Mouse (Mus musculus) heart, postnatal 0 days (tissue): Measurements from ENCODE around the gene Olfr780. TPM values are rescaled to one million over a fixed set of nuclear protein-coding genes. Genes with fewer than 3 reads are reported as not detected.

ENCODE experiments used
- ATAC-seq: fragments of 200-750 bp; cut with Nextera tagmentation; 2 replicates; pipeline ENCODE4 v1.8.0; 2017; ENCODE audit warnings: low read depth, moderate number of reproducible peaks, moderate library complexity; ENCODE audit not compliant: insufficient read depth
- DNase-seq: peaks from one replicate; pipeline ENCODE4 v3.0.0-alpha.2; 2016; ENCODE audit warnings: low spot score
- H3K27ac ChIP-seq: fragments of 300-500 bp; sonication (generic); 2 replicates; pipeline ENCODE4 v1.5.1; 2014; ENCODE audit warnings: low read depth, mild to moderate bottlenecking
- H3K27me3 ChIP-seq: fragments of 300-500 bp; sonication (generic); 2 replicates; pipeline ENCODE4 v1.6.1; 2014; ENCODE audit warnings: low read length, mixed read lengths; ENCODE audit not compliant: control insufficient read depth, insufficient read depth
- H3K36me3 ChIP-seq: fragments of 300-500 bp; sonication (generic); replicated peaks from 2 replicates; pipeline ENCODE4 v1.6.1; 2014; ENCODE audit warnings: low read length, mixed read lengths; ENCODE audit not compliant: control insufficient read depth, insufficient read depth
- H3K4me1 ChIP-seq: fragments of 300-500 bp; sonication (generic); 2 replicates; pipeline ENCODE4 v1.6.1; 2014; ENCODE audit warnings: antibody characterized with exemption; ENCODE audit not compliant: control insufficient read depth, insufficient read depth
- H3K4me2 ChIP-seq: fragments of 300-500 bp; sonication (generic); 2 replicates; pipeline ENCODE4 v1.6.1; 2014; ENCODE audit warnings: low read depth, mild to moderate bottlenecking, low read length, moderate library complexity
- H3K4me3 ChIP-seq: fragments of 300-500 bp; sonication (generic); 2 replicates; pipeline ENCODE4 v1.5.1; 2014; ENCODE audit warnings: low read depth, low read length
- H3K9ac ChIP-seq: fragments of 300-500 bp; sonication (generic); replicated peaks from 2 replicates; pipeline ENCODE4 v1.6.1; 2014; ENCODE audit warnings: low read depth, low read length, mixed read lengths
- H3K9me3 ChIP-seq: fragments of 300-500 bp; sonication (generic); replicated peaks from 2 replicates; pipeline ENCODE4 v1.6.1; 2016; ENCODE audit warnings: low read length; ENCODE audit not compliant: control insufficient read depth
- CTCF ChIP-seq: IDR thresholded peaks from 2 replicates; pipeline ENCODE4 v1.5.1; 2016; ENCODE audit warnings: antibody characterized with exemption, control low read depth, low read depth
- EP300 ChIP-seq: IDR thresholded peaks from 2 replicates; pipeline ENCODE4 v1.6.1; 2016; ENCODE audit warnings: antibody characterized with exemption, low read depth
- WGBS: fragments of 180-500 bp; shearing (Covaris S2); extraction: QIAGEN DNeasy Blood & Tissue Kit; methylation state at CpG from one replicate; pipeline ENCODE4 v1.1.7; 2014; 5-methylcytosine and 5-hydroxymethylcytosine counted together
- polyA plus RNA-seq: library from polyadenylated mRNA; unstranded; fragments of >200 nt; fragmentation: Nextera tagmentation; extraction: Ambion mirVana; gene quantifications from 2 replicates; pipeline ENCODE4 v1.2.1, GENCODE M21; 2015
- total RNA-seq: library from RNA; depleted of rRNA; stranded (reverse); fragments of >200 nt; gene quantifications from 2 replicates; pipeline ENCODE4 v1.2.3, GENCODE M21; 2014; ENCODE audit warnings: low replicate concordance; rRNA removed

Gene Olfr780
- total and polyA plus RNA-seq, 2 experiments from 2014 or later: not detected

GRCm38 (mm10) chr10:129357307-129357706, 39.4 kb downstream of the Olfr780 start:
- TF ChIP-seq EP300 (no peak), CTCF (no peak)
- ATAC-seq (no peak), DNase-seq (no peak)
- Histone ChIP-seq H3K27me3 (no peaks in the 10 kb centered on the region), H3K9ac (no peak overlapping the region), H3K36me3 (no peaks in the 10 kb centered on the region), H3K9me3 (no peaks in the 10 kb centered on the region), H3K4me1 (no peaks in the 10 kb centered on the region), H3K27ac (no peak overlapping the region), H3K4me2 (no peak overlapping the region), H3K4me3 (no peak overlapping the region)
- 65% methylated on average over 5 of the region's 5 CpGs for WGBS

Other genes starting within 250 kb of the Olfr780 start
- not detected in 2 replicates for gene Olfr766-ps1, start 249.1 kb upstream of the Olfr780 start, total RNA-seq
- not detected in 2 replicates for gene Olfr766-ps1, start 249.1 kb upstream of the Olfr780 start, polyA plus RNA-seq
- not detected in 2 replicates for gene Olfr767, start 235.2 kb upstream of the Olfr780 start, total RNA-seq
- not detected in 2 replicates for gene Olfr767, start 235.2 kb upstream of the Olfr780 start, polyA plus RNA-seq
- not detected in 2 replicates for gene Olfr768, start 218.7 kb upstream of the Olfr780 start, total RNA-seq
- not detected in 2 replicates for gene Olfr768, start 218.7 kb upstream of the Olfr780 start, polyA plus RNA-seq
- gene Olfr769, start 200.3 kb upstream of the Olfr780 start, total RNA-seq: not detected in 2 replicates
- gene Olfr769, start 200.3 kb upstream of the Olfr780 start, polyA plus RNA-seq: not detected in 2 replicates
- gene Olfr770, start 179.1 kb upstream of the Olfr780 start, total RNA-seq: not detected in 2 replicates
- gene Olfr770, start 179.1 kb upstream of the Olfr780 start, polyA plus RNA-seq: not detected in 2 replicates
- gene Olfr771, start 153.4 kb upstream of the Olfr780 start, total RNA-seq: not detected in 2 replicates
- gene Olfr771, start 153.4 kb upstream of the Olfr780 start, polyA plus RNA-seq: not detected in 2 replicates
- gene Olfr772, start 140.2 kb upstream of the Olfr780 start, total RNA-seq: not detected in 2 replicates
- gene Olfr772, start 140.2 kb upstream of the Olfr780 start, polyA plus RNA-seq: not detected in 2 replicates
- not detected in 2 replicates for gene Olfr773, start 130.7 kb upstream of the Olfr780 start, total RNA-seq
- not detected in 2 replicates for gene Olfr773, start 130.7 kb upstream of the Olfr780 start, polyA plus RNA-seq
- not detected in 2 replicates for gene Olfr774, start 81.9 kb upstream of the Olfr780 start, total RNA-seq
- not detected in 2 replicates for gene Olfr774, start 81.9 kb upstream of the Olfr780 start, polyA plus RNA-seq
- gene Olfr775, start 69.7 kb upstream of the Olfr780 start, total RNA-seq: not detected in 2 replicates
- gene Olfr775, start 69.7 kb upstream of the Olfr780 start, polyA plus RNA-seq: not detected in 2 replicates
- gene Olfr776, start 59.0 kb upstream of the Olfr780 start, total RNA-seq: not detected in 2 replicates
- not detected in 2 replicates for gene Olfr776, start 59.0 kb upstream of the Olfr780 start, polyA plus RNA-seq
- gene Olfr777, start 46.6 kb upstream of the Olfr780 start, total RNA-seq: not detected in 2 replicates
- gene Olfr777, start 46.6 kb upstream of the Olfr780 start, polyA plus RNA-seq: not detected in 2 replicates
- not detected in 2 replicates for gene Olfr781, start 10.7 kb downstream of the Olfr780 start, total RNA-seq
- gene Olfr781, start 10.7 kb downstream of the Olfr780 start, polyA plus RNA-seq: not detected in 2 replicates
- not detected in 2 replicates for gene Olfr782, start 30.7 kb downstream of the Olfr780 start, total RNA-seq
- gene Olfr782, start 30.7 kb downstream of the Olfr780 start, polyA plus RNA-seq: not detected in 2 replicates
- 0.27 TPM in 1 of 2 replicates, not detected in the other for gene Olfr784, start 66.0 kb downstream of the Olfr780 start, total RNA-seq
- gene Olfr784, start 66.0 kb downstream of the Olfr780 start, polyA plus RNA-seq: not detected in 2 replicates
- not detected in 2 replicates for gene Olfr785, start 87.3 kb downstream of the Olfr780 start, total RNA-seq
- gene Olfr785, start 87.3 kb downstream of the Olfr780 start, polyA plus RNA-seq: not detected in 2 replicates
- gene Olfr786, start 109.2 kb downstream of the Olfr780 start, total RNA-seq: not detected in 2 replicates
- gene Olfr786, start 109.2 kb downstream of the Olfr780 start, polyA plus RNA-seq: not detected in 2 replicates
- not detected in 2 replicates for gene Olfr787, start 143.7 kb downstream of the Olfr780 start, total RNA-seq
- not detected in 2 replicates for gene Olfr787, start 143.7 kb downstream of the Olfr780 start, polyA plus RNA-seq
- gene Olfr788, start 152.9 kb downstream of the Olfr780 start, total RNA-seq: not detected in 2 replicates
- gene Olfr788, start 152.9 kb downstream of the Olfr780 start, polyA plus RNA-seq: not detected in 2 replicates
- not detected in 2 replicates for gene Olfr789, start 166.6 kb downstream of the Olfr780 start, total RNA-seq
- gene Olfr789, start 166.6 kb downstream of the Olfr780 start, polyA plus RNA-seq: not detected in 2 replicates
- not detected in 2 replicates for gene Olfr790, start 180.4 kb downstream of the Olfr780 start, total RNA-seq
- gene Olfr790, start 180.4 kb downstream of the Olfr780 start, polyA plus RNA-seq: not detected in 2 replicates
- not detected in 2 replicates for gene Olfr791, start 203.7 kb downstream of the Olfr780 start, total RNA-seq
- not detected in 2 replicates for gene Olfr791, start 203.7 kb downstream of the Olfr780 start, polyA plus RNA-seq
- gene Olfr792, start 221.0 kb downstream of the Olfr780 start, total RNA-seq: not detected in 2 replicates
- gene Olfr792, start 221.0 kb downstream of the Olfr780 start, polyA plus RNA-seq: not detected in 2 replicates
- not detected in 2 replicates for gene Olfr794, start 249.5 kb downstream of the Olfr780 start, total RNA-seq
- not detected in 2 replicates for gene Olfr794, start 249.5 kb downstream of the Olfr780 start, polyA plus RNA-seq